Mouse (Mus musculus) small intestine, adult 10 weeks (tissue): Measurements from ENCODE around the gene Etl4. TPM values are rescaled to one million over a fixed set of nuclear protein-coding genes. Genes with fewer than 3 reads are reported as not detected.

Experiments
- polyA plus RNA-seq: library from polyadenylated mRNA; stranded (reverse); fragments of 350-450 nt; fragmentation: Illumina TruSeq; extraction: RNeasy Lipid Tissue Mini Kit (QIAGEN cat#74804); gene quantifications from one replicate; pipeline ENCODE4 v1.2.3, GENCODE M21; 2014; ENCODE audit warnings: low replicate concordance

Etl4 gene
- 91.7 TPM for polyA plus RNA-seq

DNA sequence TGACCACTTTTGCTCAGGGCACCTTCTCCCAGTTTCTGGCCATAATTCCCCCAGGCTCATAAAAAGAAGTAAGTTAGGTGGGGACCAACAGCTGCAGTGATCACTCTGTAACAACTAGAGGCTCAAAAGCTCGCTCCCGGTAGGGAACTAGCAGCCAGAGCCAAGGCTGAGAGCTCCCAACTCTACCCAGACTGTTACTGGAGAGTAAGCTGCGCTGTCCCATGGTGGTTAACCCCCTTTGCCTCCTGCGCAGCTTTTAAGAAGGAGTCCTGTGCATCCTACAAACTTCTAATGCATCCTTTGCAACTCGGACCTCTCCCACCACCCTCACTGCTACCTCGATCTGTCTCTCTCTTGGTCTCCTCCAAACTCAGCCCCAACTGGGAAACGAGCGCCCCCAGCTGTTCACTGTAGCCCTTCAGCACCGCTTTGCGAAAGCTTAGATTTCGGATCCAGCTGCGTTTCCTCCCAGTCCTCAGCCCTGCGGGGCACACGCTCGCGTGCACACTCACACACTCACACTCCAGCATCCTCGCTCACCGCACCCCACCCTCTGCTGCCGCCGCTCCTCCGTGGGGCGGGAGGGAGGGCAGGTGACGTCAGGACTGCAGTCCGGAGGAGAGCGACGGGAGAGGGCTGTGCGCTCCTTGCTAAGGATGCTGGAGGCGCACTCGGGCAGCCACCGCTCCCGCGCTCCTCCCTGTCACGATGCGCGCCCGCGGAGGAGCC is at the start of gene Etl4:
Gene Etl4, plus strand, starts transcription at position 610 of the 729 bp plus-strand sequence.

